8 mouse cellular contexts compared by ENCODE assay signal in the genomic region with DNA sequence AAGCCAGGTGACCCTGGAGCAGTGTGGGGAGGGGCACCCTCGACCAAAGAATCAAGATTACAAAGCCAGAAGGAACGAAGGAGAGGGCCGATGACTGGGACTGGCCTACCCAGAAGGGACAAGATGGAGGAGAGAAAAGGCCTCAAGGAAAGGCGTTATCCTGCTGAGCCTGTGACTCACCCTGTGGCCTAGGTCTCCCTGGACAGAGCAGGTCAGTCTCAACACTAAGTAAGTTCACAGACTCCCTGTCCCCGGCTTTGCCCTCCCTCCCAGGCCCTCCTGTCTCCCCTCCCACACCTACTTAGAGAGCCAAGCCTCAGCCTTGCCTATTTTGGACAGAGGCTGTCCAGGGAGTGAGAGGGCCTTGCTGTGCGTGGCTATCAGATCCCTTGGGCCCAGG. TPM values are rescaled to one million over a fixed set of nuclear protein-coding genes. Genes with fewer than 3 reads are reported as not detected.
A peak's percentile ranks its signal among the peaks of the same experiment; 100 is the strongest.
DNase-seq lines count a peak whose midpoint lies in the region; ATAC-seq and TF ChIP-seq lines count a peak whose summit lies in the region.

TSS of gene Csrp1 (plus strand) at position 79 of the 400 bp plus-strand sequence.

- H3K4me3 ChIP-seq in spleen, adult 2 months (ENCODE audit: extremely low read depth, insufficient read depth, insufficient read length) = no peak within 1 kb of the TSS
- no peak within 1 kb of the TSS for H3K4me3 ChIP-seq in embryonic facial prominence, embryonic 15.5 days (replicated peaks)
- no peak within 1 kb of the TSS for H3K4me3 ChIP-seq in heart, embryonic 16.5 days (ENCODE audit: low read length)
- H3K4me3 ChIP-seq in neural tube, embryonic 14.5 days (ENCODE audit: low read depth, low read length) = no peak within 1 kb of the TSS

- no peak for TF ChIP-seq POLR2A in spleen, adult 2 months (IDR thresholded peaks at IDR 0.05; ENCODE audit: low read depth, low read length)

- H3K4me1 ChIP-seq in spleen, adult 2 months (ENCODE audit: control insufficient read depth, insufficient read depth, insufficient read length) = no peaks in the 10 kb centered on the region
- 0 out of 2 replicates have a peak, but pooled peaks cover 4% of the 10 kb centered on the region for H3K4me1 ChIP-seq in embryonic facial prominence, embryonic 15.5 days
- peaks cover 15% of the 10 kb centered on the region for H3K4me1 ChIP-seq in heart, embryonic 16.5 days (ENCODE audit: control insufficient read depth, insufficient read depth, low read length)
- no peaks in the 10 kb centered on the region for H3K4me1 ChIP-seq in neural tube, embryonic 14.5 days (ENCODE audit: control insufficient read depth, insufficient read depth, low read length)

- intact Hi-C loops in left cerebral cortex, postnatal 4 days (cut with DNase I) = loop anchor here (5.0 to 10.0 kb wide), 2 partner anchors 67 to 225 kb away; no protein-coding TSS in a partner anchor

- H3K9me3 ChIP-seq in embryonic facial prominence, embryonic 15.5 days (replicated peaks) = no peaks in the 10 kb centered on the region
- H3K9me3 ChIP-seq in heart, embryonic 16.5 days (replicated peaks; ENCODE audit: control insufficient read depth, low read length) = no peaks in the 10 kb centered on the region
- no peaks in the 10 kb centered on the region for H3K9me3 ChIP-seq in neural tube, embryonic 14.5 days (ENCODE audit: control insufficient read depth, low read length)

- H3K9ac ChIP-seq in embryonic facial prominence, embryonic 15.5 days = no peak within 1 kb of the TSS
- H3K9ac ChIP-seq in heart, embryonic 16.5 days (ENCODE audit: low read length) = peak within 1 kb of the TSS; percentile 10; the same call in 1 of the 2 replicates
- H3K9ac ChIP-seq in neural tube, embryonic 14.5 days (replicated peaks; ENCODE audit: low read depth, low read length) = no peak within 1 kb of the TSS

- no peaks in the 10 kb centered on the region for H3K27me3 ChIP-seq in spleen, adult 2 months (ENCODE audit: control insufficient read depth, insufficient read depth, low read length)
- H3K27me3 ChIP-seq in embryonic facial prominence, embryonic 15.5 days = no peaks in the 10 kb centered on the region
- no peaks in the 10 kb centered on the region for H3K27me3 ChIP-seq in heart, embryonic 16.5 days (ENCODE audit: control insufficient read depth, insufficient read depth, low read length)
- H3K27me3 ChIP-seq in neural tube, embryonic 14.5 days (ENCODE audit: control insufficient read depth, insufficient read depth, low read length) = no peaks in the 10 kb centered on the region

- no peak within 1 kb of the TSS for H3K27ac ChIP-seq in spleen, adult 2 months (ENCODE audit: insufficient read depth, low read length)
- no peak within 1 kb of the TSS for H3K27ac ChIP-seq in embryonic facial prominence, embryonic 15.5 days (replicated peaks)
- peak within 1 kb of the TSS; percentile 28 for H3K27ac ChIP-seq in heart, embryonic 16.5 days (ENCODE audit: low read length)
- H3K27ac ChIP-seq in neural tube, embryonic 14.5 days (ENCODE audit: low read depth, low read length) = no peak within 1 kb of the TSS

- H3K4me2 ChIP-seq in embryonic facial prominence, embryonic 15.5 days (replicated peaks) = no peak within 1 kb of the TSS
- H3K4me2 ChIP-seq in heart, embryonic 16.5 days (ENCODE audit: low read depth, low read length) = peak within 1 kb of the TSS; percentile 29
- no peak within 1 kb of the TSS for H3K4me2 ChIP-seq in neural tube, embryonic 14.5 days (ENCODE audit: low read depth, low read length)

- DNase-seq in spleen, adult 2 months (ENCODE audit: low read depth in 1 of 2, low spot score in 2 of 2) = no peak
- no peak for DNase-seq in spleen, postnatal 14 days (ENCODE audit: low spot score in 2 of 2)
- no peak for DNase-seq in left cerebral cortex, postnatal 4 days
- no peak for DNase-seq in MN1 (ENCODE audit: low spot score)
- no peak for DNase-seq in urinary bladder, postnatal 4 days (ENCODE audit: low spot score in 2 of 2)

- no peaks in the 10 kb centered on the region for H3K36me3 ChIP-seq in spleen, adult 2 months (ENCODE audit: control insufficient read depth, insufficient read depth, low read length)
- no peaks in the 10 kb centered on the region for H3K36me3 ChIP-seq in embryonic facial prominence, embryonic 15.5 days
- H3K36me3 ChIP-seq in heart, embryonic 16.5 days (ENCODE audit: control insufficient read depth, insufficient read depth) = no peaks in the 10 kb centered on the region
- H3K36me3 ChIP-seq in neural tube, embryonic 14.5 days (ENCODE audit: control insufficient read depth, insufficient read depth, low read length) = no peaks in the 10 kb centered on the region

- 43% methylated on average over 6 of the region's 6 CpGs for WGBS in spleen, adult 2 months
- 65% methylated on average over 6 of the region's 6 CpGs for WGBS in embryonic facial prominence, embryonic 15.5 days
- 45% methylated on average over 6 of the region's 6 CpGs for WGBS in heart, embryonic 16.5 days
- WGBS in neural tube, embryonic 14.5 days = 71% methylated on average over 6 of the region's 6 CpGs

- ATAC-seq in embryonic facial prominence, embryonic 15.5 days (ENCODE audit: insufficient number of reproducible peaks, low FRiP score, low TSS enrichment, low read depth) = 0 out of 2 replicates have a peak, but pooled peaks have one; percentile 22
- ATAC-seq in heart, embryonic 16.5 days (replicated peaks; ENCODE audit: extremely low read depth, insufficient read depth, low FRiP score) = no peak
- 0 out of 2 replicates have a peak, but pooled peaks have one; percentile 34 for ATAC-seq in neural tube, embryonic 14.5 days (ENCODE audit: low read depth)

- TF ChIP-seq CTCF in spleen, adult 2 months (IDR thresholded peaks at IDR 0.05; ENCODE audit: extremely low read depth, insufficient read depth, insufficient read length, insufficient replicate concordance) = no peak

RNA-seq across cellular contexts. Expression of gene Csrp1, which starts in this region (rescaled TPM):
- 174 and 192 TPM in 2 replicates for polyA plus RNA-seq in spleen, adult 2 months (2012; rRNA removed)
- 118 and 128 TPM in 2 replicates for polyA plus RNA-seq in embryonic facial prominence, embryonic 15.5 days (2015; fragmentation: Nextera tagmentation; extraction: Ambion mirVana)
- polyA plus RNA-seq in heart, embryonic 16.5 days (2015; fragmentation: Nextera tagmentation; extraction: Ambion mirVana) = 160 and 174 TPM in 2 replicates
- total RNA-seq in left cerebral cortex, postnatal 4 days (2021) = 10 to 100 TPM; 31.2 to 32.8 TPM
- 11.7 and 17.9 TPM in 2 replicates for polyA plus RNA-seq in neural tube, embryonic 14.5 days (2014; fragmentation: Nextera tagmentation; extraction: Ambion mirVana)
